Mouse (Mus musculus) olfactory bulb, adult 2 months (tissue): Measurements from ENCODE around the gene Gpr55.

ENCODE experiments used
- CTCF ChIP-seq: fragments of 200-500 bp; IDR thresholded peaks from 2 replicates; pipeline ENCODE4 v1.5.1; 2012; ENCODE audit warnings: low read depth, mild to moderate bottlenecking, low read length, moderate library complexity; ENCODE audit not compliant: insufficient read depth
- POLR2A ChIP-seq: fragments of 200-500 bp; IDR thresholded peaks from 2 replicates; pipeline ENCODE4 v1.6.1; 2012; ENCODE audit warnings: mild to moderate bottlenecking, low read depth, low read length, moderate library complexity; ENCODE audit not compliant: insufficient read depth

DNA sequence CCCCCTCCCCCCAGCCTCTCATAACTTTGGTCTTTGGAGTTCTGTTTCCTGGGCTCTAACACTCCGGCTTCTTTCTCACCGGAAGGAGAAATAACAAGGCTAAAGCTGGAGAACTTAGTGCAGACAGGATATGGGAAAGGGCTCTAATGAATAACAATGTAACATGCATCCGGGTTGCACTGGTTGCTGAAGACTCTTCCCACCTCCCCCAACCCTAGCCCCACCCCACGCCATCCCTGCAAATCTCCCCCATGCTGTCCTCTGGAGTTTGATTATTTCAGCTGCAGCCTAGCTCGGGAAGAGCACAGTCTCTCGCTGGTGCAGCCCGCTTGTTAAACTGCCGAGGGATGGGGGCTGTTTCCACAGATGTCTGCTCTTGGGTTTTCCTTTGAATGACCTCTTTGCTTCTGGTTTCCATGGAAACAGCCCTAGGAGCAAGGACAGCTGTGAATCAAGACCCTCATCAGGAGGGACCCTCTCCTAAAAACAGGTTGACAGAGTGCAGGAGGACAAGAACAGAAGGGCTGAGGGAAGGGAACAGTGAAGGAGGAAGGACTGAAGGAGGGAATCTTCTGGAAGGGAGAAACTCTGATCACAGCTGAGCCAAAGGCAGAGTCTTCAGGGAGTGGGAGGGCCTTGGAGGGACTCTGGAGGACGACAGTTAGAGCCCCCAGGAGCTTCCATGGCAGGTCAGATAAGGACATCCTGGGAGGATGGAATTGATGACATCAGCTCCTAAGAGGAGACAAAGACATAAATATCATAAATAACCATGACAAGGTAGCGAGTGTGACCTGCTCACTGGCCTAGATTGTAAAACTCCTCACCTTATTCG, 27.0 kb downstream of the Gpr55 start:
- no peak for TF ChIP-seq CTCF
- TF ChIP-seq POLR2A = no peak
